Mouse (Mus musculus) gastrocnemius, postnatal 10 days (tissue): ENCODE data around the gene Fer. TPM values are rescaled to one million over a fixed set of nuclear protein-coding genes. Genes with fewer than 3 reads are reported as not detected.

Experiments used
- DNase-seq: peaks from one replicate; pipeline ENCODE4 v3.0.0; 2021; ENCODE audit warnings: mixed read lengths
- total RNA-seq, 2 experiments: library from RNA; stranded (reverse); gene quantifications; 2 replicates each; pipeline ENCODE4 v1.2.3; 2021

The Fer gene
- total RNA-seq, 2 experiments from 2014 or later, result 17.6 to 21.3 TPM

DNA sequence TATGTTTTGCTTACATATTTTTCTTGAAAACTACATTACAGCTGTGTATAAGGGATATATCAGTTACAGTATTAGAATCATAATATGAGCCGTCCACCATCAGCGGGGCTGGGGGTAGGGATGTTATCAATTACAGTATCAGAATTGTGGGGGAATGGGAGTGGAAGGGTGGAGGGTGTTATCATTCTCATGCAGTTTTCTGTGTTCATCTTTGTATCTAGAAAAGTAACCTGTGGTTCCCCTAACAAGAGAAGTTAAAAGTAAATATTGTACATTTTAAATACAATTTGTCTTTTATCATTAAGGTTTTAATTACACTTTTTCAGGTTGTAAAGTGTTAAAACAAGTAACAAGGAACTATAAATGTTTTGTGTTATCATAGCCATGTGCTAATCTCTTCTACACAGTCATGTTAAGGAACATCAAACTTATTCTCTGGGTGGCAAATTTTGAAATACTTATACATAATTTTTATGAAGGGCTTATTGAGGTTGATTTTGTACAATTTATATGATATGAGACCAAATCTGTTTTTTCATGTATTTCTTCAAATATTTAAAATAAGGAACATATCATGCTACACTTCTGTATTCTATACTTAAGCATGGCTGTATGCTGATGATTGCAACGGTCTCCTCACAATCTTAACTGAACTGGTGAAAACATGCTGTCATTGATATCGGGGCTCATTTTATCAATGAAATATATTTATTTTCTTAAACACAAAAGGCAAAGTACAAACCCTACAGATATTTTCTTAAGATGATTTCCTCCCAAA is 116.1 kb downstream of the Fer start:
- no peak for DNase-seq

- DNase-seq, result no peak
These were observed 117.3 kb downstream of the Fer start for GRCm38 (mm10) chr17:63980167-63980566.

DNA sequence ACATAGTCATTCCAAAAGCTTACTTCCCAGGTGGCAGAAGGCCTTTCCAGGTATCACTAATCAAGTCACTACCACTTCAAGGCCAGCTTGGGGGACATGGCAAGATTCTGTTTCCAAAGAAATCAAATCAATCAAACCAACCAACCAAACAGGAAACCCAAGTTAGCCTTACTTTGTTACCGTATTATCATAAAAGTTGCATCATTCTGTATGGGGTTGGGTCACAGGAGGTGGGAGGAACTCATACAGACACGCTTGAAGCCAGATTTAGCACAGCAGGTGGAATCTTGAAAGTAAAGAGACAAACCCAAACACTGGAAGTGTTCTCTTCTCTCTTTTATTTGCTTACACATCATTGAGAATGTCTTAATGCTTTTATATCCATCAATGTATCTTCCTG is 125.8 kb downstream of the Fer start:
- DNase-seq, result no peak

DNA sequence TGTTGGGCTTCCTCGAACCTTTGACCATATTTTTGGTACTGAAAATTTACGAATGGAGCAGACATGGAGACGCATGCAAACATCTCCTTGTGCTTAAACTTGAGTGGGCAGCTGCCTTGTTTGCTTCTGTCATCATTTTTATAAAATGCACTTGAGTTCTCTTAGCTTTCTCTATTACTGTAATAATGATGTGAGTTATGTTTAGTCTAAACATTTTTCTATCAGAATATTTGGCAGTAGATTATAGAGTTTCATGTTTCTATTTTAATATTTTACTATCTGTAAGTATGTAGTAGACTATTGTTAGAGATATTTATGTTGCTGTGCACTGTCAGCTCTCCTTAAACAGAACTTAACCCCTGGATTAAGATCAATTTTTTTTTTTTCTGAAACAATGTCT is 128.3 kb downstream of the Fer start:
- no peak for DNase-seq

DNA sequence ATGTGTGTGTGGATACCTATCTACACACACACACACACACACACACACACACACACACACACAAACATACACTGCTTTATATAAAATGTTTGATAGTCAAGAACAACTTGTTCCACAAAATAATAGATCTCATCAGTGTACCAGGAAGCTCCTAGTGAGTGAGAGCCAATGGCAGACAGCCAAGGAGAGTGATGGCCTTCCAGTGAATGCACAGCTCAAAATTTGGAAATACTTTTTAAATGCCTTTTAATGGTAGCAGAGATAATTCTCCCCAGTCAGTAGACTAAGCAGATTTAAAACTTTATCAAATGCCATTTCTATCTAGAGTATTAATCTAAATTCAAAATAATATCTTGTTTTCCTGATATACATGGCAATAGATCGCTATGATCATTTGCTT is 133.1 kb downstream of the Fer start:
- DNase-seq, result no peak

DNA sequence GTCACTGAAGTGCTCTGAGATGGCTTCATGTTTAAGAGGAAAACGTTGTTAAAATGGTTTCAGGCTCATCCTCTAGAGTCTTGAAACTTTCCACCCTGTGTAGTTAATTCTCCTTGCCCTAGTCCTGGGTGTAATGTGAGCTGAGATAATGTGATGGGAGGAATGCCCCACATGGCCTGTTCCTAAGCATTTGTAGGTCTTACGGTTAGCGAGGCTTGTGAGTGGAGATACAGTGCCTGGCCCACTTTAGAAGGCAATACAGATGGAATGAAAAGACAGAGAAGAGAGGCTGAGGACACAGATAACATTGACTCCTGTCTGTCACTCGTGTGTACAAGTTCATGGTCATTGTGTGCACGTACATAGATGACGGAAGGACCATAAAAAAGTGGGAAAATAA is 134.8 kb downstream of the Fer start:
- DNase-seq, result no peak

- no peak for DNase-seq
These were observed 140.6 kb downstream of the Fer start for GRCm38 (mm10) chr17:64003444-64003843.

- no peak for DNase-seq
These were observed 142.8 kb downstream of the Fer start for GRCm38 (mm10) chr17:64005575-64006249.

- no peak for DNase-seq
These were observed 153.7 kb downstream of the Fer start for GRCm38 (mm10) chr17:64016606-64017005.

GRCm38 (mm10) chr17:64018240-64018639 is 155.4 kb downstream of the Fer start:
- no peak for DNase-seq

GRCm38 (mm10) chr17:64018870-64019269 is 156.0 kb downstream of the Fer start:
- DNase-seq, result no peak

DNA sequence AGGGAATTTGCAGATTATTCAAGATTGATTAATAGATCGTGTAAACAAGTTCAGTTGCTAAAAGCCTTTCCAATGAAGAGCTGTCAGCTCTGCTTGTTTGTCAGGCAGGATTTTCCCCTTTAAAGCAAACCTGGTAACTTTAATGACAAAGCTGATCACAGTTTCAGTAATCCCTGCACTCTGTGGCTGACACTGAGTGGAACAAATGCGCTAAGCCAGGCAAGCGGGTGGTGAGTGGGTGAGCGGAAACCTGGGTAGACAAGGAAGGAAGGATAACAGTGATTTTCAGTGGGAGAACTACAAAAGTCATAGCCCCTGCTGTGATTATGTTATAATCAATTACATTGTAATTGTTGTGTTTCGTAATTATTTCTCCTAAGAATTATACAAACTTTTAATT is 156.8 kb downstream of the Fer start:
- DNase-seq, result no peak

- no peak for DNase-seq
These were observed 163.6 kb downstream of the Fer start for GRCm38 (mm10) chr17:64026485-64026884.

DNA sequence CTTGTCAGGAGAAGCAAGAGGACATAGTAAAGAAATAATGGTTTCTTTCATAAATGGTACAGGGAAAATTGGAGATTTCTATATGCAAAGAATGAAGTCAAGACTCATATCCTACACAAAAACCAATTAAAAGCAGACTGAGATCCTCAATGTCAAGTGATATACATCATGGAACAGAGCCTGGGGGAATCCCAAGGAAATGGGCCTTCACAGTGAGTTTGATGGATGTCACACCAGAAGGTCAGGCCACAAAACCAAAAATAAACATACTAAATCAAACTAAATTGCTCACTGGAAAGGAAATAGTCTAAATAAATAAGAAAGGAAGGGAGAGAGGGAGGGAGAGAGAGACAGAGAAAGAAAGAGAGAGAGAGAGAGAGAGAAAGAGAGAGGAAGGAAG is 178.9 kb downstream of the Fer start:
- DNase-seq, result no peak

DNA sequence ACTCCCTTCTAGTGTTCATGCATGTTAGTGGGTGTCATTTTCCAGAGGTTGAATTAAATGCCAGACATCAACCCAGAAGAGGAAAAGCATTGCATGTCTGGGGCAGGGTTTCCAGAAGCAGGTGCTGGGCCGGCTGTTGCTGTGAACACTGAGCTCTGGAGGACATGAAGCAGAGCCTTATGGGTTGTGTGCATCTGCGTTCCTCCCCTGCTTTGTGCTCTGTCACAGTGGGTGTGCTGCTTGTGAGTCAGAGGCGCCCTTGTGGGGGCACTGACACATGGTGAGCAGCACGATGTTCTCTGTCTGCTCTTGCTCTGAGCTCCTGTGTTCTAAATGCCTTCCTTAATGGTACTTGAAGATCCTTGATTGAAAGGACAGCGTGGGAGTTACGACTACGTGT is 182.5 kb downstream of the Fer start:
- DNase-seq, result no peak

GRCm38 (mm10) chr17:64046557-64046956 is 183.7 kb downstream of the Fer start:
- no peak for DNase-seq

GRCm38 (mm10) chr17:64050911-64051310 is 188.0 kb downstream of the Fer start:
- no peak for DNase-seq

- no peak for DNase-seq
These were observed 190.8 kb downstream of the Fer start for GRCm38 (mm10) chr17:64053636-64054035.

GRCm38 (mm10) chr17:64060529-64060928 is 197.7 kb downstream of the Fer start:
- no peak for DNase-seq

DNA sequence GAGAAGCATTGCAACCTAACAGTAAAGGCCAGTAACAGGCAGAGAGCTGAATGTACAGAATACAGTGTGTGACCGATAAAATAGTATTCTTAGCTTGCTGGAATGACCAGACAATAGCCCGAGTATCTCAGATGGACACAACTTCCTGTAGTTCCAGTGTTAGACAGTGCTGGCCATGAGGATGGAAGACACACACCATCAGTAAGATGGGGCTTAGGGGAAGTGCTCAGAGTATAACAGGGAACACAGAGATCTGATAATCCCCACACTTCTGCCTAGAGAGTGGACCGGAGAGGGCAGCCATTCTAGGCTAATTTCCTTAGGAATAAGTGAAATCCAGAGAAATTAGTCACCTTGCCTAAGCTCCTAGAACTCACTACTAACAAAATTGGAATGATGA is 202.4 kb downstream of the Fer start:
- no peak for DNase-seq

DNA sequence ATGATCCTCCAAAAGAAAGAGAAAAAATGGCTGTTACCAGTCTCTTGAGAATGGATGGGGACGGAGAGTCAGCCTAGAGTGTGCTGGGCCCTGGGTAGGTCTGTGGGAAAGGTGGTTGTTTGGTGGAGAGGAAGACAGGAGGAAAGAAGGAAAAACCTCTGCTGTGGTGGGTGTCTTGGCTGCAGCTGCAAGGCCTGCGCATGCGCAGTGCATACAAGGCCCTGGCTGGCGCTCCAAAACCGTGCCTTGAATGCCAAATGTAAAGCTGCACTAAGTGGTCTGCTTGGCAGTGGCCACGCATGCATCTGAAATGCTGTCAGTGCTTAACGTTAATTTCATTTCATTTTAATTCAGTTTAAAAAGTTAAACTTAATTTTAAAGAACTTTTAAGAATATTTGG is 214.5 kb downstream of the Fer start:
- DNase-seq, result no peak

GRCm38 (mm10) chr17:64084751-64085150 is 221.9 kb downstream of the Fer start:
- DNase-seq, result no peak

DNA sequence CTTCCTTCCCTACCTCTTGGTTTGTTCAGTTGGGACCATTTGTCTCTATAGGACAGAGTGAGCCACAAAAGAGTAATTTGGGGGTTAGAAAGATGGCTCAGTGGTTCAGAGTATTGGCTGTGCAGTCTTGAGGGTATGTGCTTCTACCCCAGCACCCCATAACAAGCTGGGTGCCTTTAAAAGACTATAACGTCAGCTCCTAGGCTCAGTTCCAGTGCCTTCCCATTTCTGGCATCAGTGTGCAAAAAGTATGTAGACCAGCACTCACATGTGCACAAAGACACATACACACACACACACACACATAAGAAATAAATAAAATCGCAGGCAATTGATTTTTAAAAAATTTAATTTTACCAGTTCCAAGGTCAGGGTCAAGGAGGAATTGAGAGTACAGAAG is 222.6 kb downstream of the Fer start:
- no peak for DNase-seq
